Mouse (Mus musculus) MEL (cell line): ENCODE data around the gene Tmem160. TPM values are rescaled to one million over a fixed set of nuclear protein-coding genes. Genes with fewer than 3 reads are reported as not detected.

Experiments
- DNase-seq: peaks from one replicate; pipeline ENCODE4 v3.0.0; 2011; ENCODE audit warnings: low read depth, low spot score
- H3K27ac ChIP-seq: 2 replicates; pipeline ENCODE4 v1.5.1; 2012; ENCODE audit warnings: low read depth, mild to moderate bottlenecking, control low read depth, low read length, moderate library complexity; ENCODE audit not compliant: control insufficient read depth
- H3K27me3 ChIP-seq, 2 experiments: fragments of 150-350 bp in 1 of 2; sonication (generic) in 1 of 2; 2 replicates each; pipeline ENCODE4 v1.6.1; 2012; ENCODE audit warnings: low read length in 2 of 2, mild to moderate bottlenecking in 2 of 2, improper control_type of control experiment in 1 of 2, moderate library complexity in 1 of 2; ENCODE audit not compliant: insufficient read depth in 2 of 2, control insufficient read depth in 1 of 2
- H3K36me3 ChIP-seq, 2 experiments: 2 replicates each; pipeline ENCODE4 v1.6.1; 2012 to 2014; ENCODE audit warnings: low read length in 2 of 2, improper control_type of control experiment in 1 of 2, inconsistent platforms in 1 of 2, mild to moderate bottlenecking in 1 of 2; ENCODE audit not compliant: insufficient read depth in 2 of 2, control insufficient read depth in 1 of 2
- H3K4me1 ChIP-seq, 2 experiments: fragments of 150-350 bp in 1 of 2; sonication (generic) in 1 of 2; 2 replicates each; pipeline ENCODE4 v1.6.1; 2012; ENCODE audit warnings: low read length in 2 of 2, improper control_type of control experiment in 1 of 2, mild to moderate bottlenecking in 1 of 2; ENCODE audit not compliant: insufficient read depth in 2 of 2, control insufficient read depth in 1 of 2
- H3K4me3 ChIP-seq, 2 experiments: fragments of 150-350 bp in 1 of 2; sonication (generic) in 1 of 2; 2 replicates each; pipeline ENCODE4 v1.5.1; 2012; ENCODE audit warnings: low read depth in 2 of 2, low read length in 2 of 2, mild to moderate bottlenecking in 2 of 2, moderate library complexity in 2 of 2, control low read depth in 1 of 2, improper control_type of control experiment in 1 of 2; ENCODE audit not compliant: control insufficient read depth in 1 of 2, insufficient read depth in 1 of 2
- H3K79me2 ChIP-seq: 2 replicates; pipeline ENCODE4 v1.6.1; 2012; ENCODE audit warnings: mild to moderate bottlenecking, low read length, moderate library complexity; ENCODE audit not compliant: control insufficient read depth, poor library complexity, insufficient read depth
- H3K9ac ChIP-seq: 2 replicates; pipeline ENCODE4 v1.6.1; 2012; ENCODE audit warnings: low read depth, mild to moderate bottlenecking, control low read depth, low read length, moderate library complexity; ENCODE audit not compliant: control insufficient read depth, poor library complexity, severe bottlenecking
- H3K9me3 ChIP-seq: fragments of 150-350 bp; sonication (generic); replicated peaks from 2 replicates; pipeline ENCODE4 v1.6.1; 2012; ENCODE audit warnings: mild to moderate bottlenecking, low read length, improper control_type of control experiment, moderate library complexity; ENCODE audit not compliant: insufficient read depth
- CTCF ChIP-seq, 3 experiments: IDR thresholded peaks in 2 of 3; conservative IDR thresholded peaks in 1 of 3; 2 replicates each; pipeline ENCODE4 v1.5.1; 2011 to 2012; ENCODE audit warnings: low read length in 3 of 3, low read depth in 2 of 3, mild to moderate bottlenecking in 2 of 3, improper control_type of control experiment in 1 of 3, inconsistent platforms in 1 of 3, mixed read lengths in 1 of 3, moderate library complexity in 1 of 3; ENCODE audit not compliant: control insufficient read depth in 1 of 3, insufficient read depth in 1 of 3, poor library complexity in 1 of 3, severe bottlenecking in 1 of 3
- ELF1 ChIP-seq: IDR thresholded peaks from 2 replicates; pipeline ENCODE4 v1.6.1; 2014; ENCODE audit warnings: low read depth, mild to moderate bottlenecking, inconsistent platforms, low read length, improper control_type of control experiment, moderate library complexity
- GATA1 ChIP-seq: IDR thresholded peaks from 2 replicates; pipeline ENCODE4 v1.6.1; 2011; ENCODE audit warnings: low read depth, low read length, improper control_type of control experiment
- MAZ ChIP-seq: IDR thresholded peaks from 2 replicates; pipeline ENCODE4 v1.6.1; 2012; ENCODE audit warnings: low read depth, mild to moderate bottlenecking, inconsistent platforms, low read length, improper control_type of control experiment
- NELFE ChIP-seq: IDR thresholded peaks from 2 replicates; pipeline ENCODE4 v1.6.1; 2011; ENCODE audit warnings: low read depth, low read length, improper control_type of control experiment
- POLR2AphosphoS2 ChIP-seq: IDR thresholded peaks from 2 replicates; pipeline ENCODE4 v1.6.1; 2011; ENCODE audit warnings: low read length, improper control_type of control experiment
- POLR2AphosphoS5 ChIP-seq: IDR thresholded peaks from 2 replicates; pipeline ENCODE4 v1.6.1; 2012; ENCODE audit warnings: low read depth, borderline replicate concordance, mild to moderate bottlenecking, inconsistent platforms, low read length, moderate library complexity, mixed read lengths
- RCOR1 ChIP-seq: IDR thresholded peaks from 2 replicates; pipeline ENCODE4 v1.6.1; 2012; ENCODE audit warnings: low read depth, mild to moderate bottlenecking, inconsistent platforms, low read length, improper control_type of control experiment
- SMC3 ChIP-seq: IDR thresholded peaks from 2 replicates; pipeline ENCODE4 v1.6.1; 2011; ENCODE audit warnings: low read depth, low read length, improper control_type of control experiment
- TAL1 ChIP-seq: IDR thresholded peaks from 2 replicates; pipeline ENCODE4 v1.6.1; 2012; ENCODE audit warnings: mild to moderate bottlenecking, inconsistent platforms, low read length, moderate library complexity, mixed read lengths
- TBP ChIP-seq: IDR thresholded peaks from 2 replicates; pipeline ENCODE4 v1.8.0; 2011; ENCODE audit warnings: low read depth, low read length, improper control_type of control experiment
- UBTF ChIP-seq: IDR thresholded peaks from 2 replicates; pipeline ENCODE4 v1.6.1; 2012; ENCODE audit warnings: low read depth, mild to moderate bottlenecking, inconsistent platforms, low read length, improper control_type of control experiment, moderate library complexity, borderline replicate concordance; ENCODE audit not compliant: insufficient read depth
- polyA plus RNA-seq, 2 experiments: library from polyadenylated mRNA; stranded (reverse) in 1 of 2; unstranded in 1 of 2; fragments of >175 nt in 1 of 2; fragments of >200 nt in 1 of 2; gene quantifications; 2 replicates each; pipeline versions ENCODE4 v1.2.1 to v1.2.4; 2012; ENCODE audit warnings: low replicate concordance in 2 of 2, low read depth in 1 of 2; ENCODE audit not compliant: insufficient read length in 2 of 2, insufficient read depth in 1 of 2, missing spikeins in 1 of 2
- total RNA-seq: library from RNA; depleted of rRNA; stranded (reverse); fragments of 300-350 nt; gene quantifications from 2 replicates; pipeline ENCODE4 v1.2.3, GENCODE M21; 2012

The Tmem160 gene
- total and polyA plus RNA-seq, 3 experiments: 73.3 to 90.1 TPM; not detected in 1

GRCm38 (mm10) chr7:16433352-16433971 is 19.1 kb upstream of the Tmem160 start:
- no peak for DNase-seq
- no peaks in the 10 kb centered on the region for H3K4me1 ChIP-seq
- H3K9me3 ChIP-seq: no peaks in the 10 kb centered on the region
- no peak overlapping the region for H3K4me3 ChIP-seq
- H3K36me3 ChIP-seq: peaks cover 0 to 2% of the 10 kb centered on the region in 2 experiments; a peak in 1 of 4 replicates
- no peak overlapping the region for H3K9ac ChIP-seq
- H3K27ac ChIP-seq: no peak overlapping the region
- TF ChIP-seq RCOR1 (no peak), SMC3 (no peak), POLR2AphosphoS2 (no peak), POLR2AphosphoS5 (no peak), NELFE (no peak), GATA1 (no peak), UBTF (no peak)
- no peaks in the 10 kb centered on the region for H3K27me3 ChIP-seq
- no peaks in the 10 kb centered on the region for H3K79me2 ChIP-seq

GRCm38 (mm10) chr7:16435088-16435487 is 17.5 kb upstream of the Tmem160 start:
- DNase-seq: no peak
- TF ChIP-seq TBP (no peak), TAL1 (no peak), MAZ (no peak)
- no peaks in the 10 kb centered on the region for H3K79me2 ChIP-seq
- no peaks in the 10 kb centered on the region for H3K27me3 ChIP-seq
- peaks cover 0 to 2% of the 10 kb centered on the region in 2 experiments; a peak in 1 of 4 replicates for H3K36me3 ChIP-seq
- H3K27ac ChIP-seq: no peak overlapping the region
- no peak overlapping the region for H3K4me3 ChIP-seq
- H3K9ac ChIP-seq: no peak overlapping the region
- no peaks in the 10 kb centered on the region for H3K4me1 ChIP-seq
- no peaks in the 10 kb centered on the region for H3K9me3 ChIP-seq

- TF ChIP-seq CTCF (IDR thresholded peaks at IDR 0.05 in 2 of 3, conservative IDR thresholded peaks at IDR 0.05 in 1 of 3; ENCODE audit: control insufficient read depth in 1 of 3, insufficient read depth in 1 of 3, low read depth in 2 of 3, low read length in 3 of 3, poor library complexity in 1 of 3, severe bottlenecking in 1 of 3) (peak; percentile 30 to 37 (median 35); a peak in 5 of 6 replicates), SMC3 (peak; percentile 27), ELF1 (no peak), POLR2AphosphoS2 (no peak)
- Histone ChIP-seq H3K27me3 (no peaks in the 10 kb centered on the region; a peak in 1 of 4 replicates), H3K4me3 (no peak overlapping the region), H3K9ac (no peak overlapping the region), H3K27ac (no peak overlapping the region), H3K9me3 (no peaks in the 10 kb centered on the region), H3K36me3 (no peaks in the 10 kb centered on the region), H3K4me1 (no peaks in the 10 kb centered on the region), H3K79me2 (no peaks in the 10 kb centered on the region)
- peak; percentile 68 for DNase-seq
Measured at GRCm38 (mm10) chr7:16441241-16441640, 11.3 kb upstream of the Tmem160 start.
